Mouse (Mus musculus) kidney, postnatal 4 days (tissue): ENCODE measurements at regions not wholly inside any gene's neighbourhood (a gene's known extent, or its start where the extent isn't known, plus 50 kb on each side); places are given as distances from the start of the nearest gene placed in this dataset.
A peak's percentile ranks its signal among the peaks of the same experiment; 100 is the strongest.

ENCODE experiments used
- DNase-seq, 2 experiments: peaks; one replicate each; pipeline ENCODE4 v3.0.0; 2021; ENCODE audit warnings: mixed read lengths in 2 of 2

GRCm38 (mm10) chr11:19767316-19767715, 156.9 kb upstream of the Spred2 start:
- DNase-seq = no peak

- DNase-seq = no peak
Measured at GRCm38 (mm10) chr11:19767871-19768270, 156.3 kb upstream of the Spred2 start.

- no peak for DNase-seq
Measured at GRCm38 (mm10) chr11:19768962-19769361, 155.2 kb upstream of the Spred2 start.

DNA sequence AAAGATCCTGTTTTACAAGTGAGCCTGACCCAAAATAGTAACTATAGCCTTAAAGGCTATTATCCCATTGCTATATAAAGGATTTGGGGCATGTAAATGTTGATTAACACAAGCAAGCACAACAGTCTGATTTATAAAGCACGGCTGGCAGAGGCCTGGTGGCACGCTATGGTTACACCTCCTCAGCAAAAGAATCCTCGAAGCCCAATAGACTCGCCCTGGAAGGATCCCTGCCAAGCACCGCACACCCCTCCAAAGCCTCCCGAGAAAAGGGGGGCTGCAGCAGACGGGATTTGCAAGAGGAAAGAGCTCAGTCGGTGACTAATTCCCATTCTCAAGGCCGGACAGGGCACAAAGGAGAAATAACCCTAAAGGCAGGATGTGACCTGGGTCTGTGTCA, 150.2 kb upstream of the Spred2 start:
- DNase-seq = no peak

DNA sequence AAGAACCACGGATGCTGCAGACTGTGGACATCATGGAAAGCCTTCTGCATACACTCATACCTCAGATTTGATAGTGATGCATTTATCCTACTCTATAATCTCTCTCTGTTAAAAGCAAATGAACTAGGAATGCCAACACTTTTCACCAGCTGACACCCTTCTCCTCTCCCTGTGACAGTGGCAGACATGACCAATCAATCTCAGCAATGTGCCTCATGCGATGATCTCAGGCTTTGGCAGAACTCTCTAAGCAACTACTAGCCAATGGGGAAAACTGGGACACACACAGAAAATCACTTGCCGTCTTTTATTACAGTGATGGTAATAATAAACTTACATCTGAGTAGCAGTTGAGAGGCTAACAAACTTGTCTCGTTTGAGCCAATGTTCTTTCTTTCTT, 148.4 kb upstream of the Spred2 start:
- no peak for DNase-seq

DNA sequence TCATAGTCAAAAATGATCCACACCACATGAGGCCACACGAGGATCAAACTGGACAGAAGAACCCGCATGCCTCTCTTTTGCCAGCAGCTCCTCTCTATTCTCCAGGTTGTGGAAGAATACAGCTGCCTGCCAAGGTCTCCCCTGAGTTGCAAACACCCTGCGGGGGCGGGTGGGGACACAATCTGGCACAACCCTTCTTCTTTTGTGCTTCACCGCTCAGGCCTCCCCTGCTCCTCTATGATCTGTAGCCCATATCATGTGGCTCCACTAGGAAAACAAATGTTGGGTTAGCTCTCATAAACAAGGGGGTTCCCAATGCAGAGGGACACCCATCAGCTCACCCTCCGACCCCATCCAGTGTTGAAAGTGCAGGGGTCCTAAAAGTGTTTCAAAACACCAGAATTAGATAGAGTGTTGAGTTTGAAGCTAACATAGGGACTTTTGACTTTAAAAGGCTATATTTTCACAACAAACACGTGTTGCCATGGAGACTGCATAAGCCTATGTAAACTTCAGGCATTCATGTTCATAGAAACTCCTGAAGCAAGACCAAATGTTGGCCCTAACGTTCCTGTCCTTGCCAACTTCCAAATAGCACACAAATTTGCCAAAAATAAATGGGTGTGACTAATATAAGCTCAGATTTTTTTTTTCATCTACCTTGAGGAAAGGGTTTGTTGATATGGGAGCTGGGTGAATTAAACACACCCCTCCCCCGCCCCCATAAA, 147.5 kb upstream of the Spred2 start:
- peak; percentile 57 to 68 for DNase-seq

DNA sequence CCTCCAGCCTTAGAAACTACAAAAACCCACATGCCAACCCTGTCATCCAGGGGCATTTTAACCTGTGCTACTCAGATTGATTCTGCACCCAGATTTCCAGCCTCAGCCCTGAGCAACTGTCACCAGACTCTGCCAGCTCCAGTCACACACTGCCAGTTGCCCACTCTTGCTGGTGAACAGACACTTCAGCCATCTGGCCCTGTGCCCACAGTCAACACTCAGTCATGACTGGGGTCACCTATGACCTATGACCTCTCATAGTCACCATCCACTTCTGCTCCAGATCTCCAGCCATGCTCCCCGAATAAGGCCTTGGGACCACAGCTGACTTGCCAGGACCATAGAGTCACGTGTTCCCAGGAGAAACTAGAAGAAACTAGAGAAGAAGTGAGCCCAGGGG, 146.0 kb upstream of the Spred2 start:
- no peak for DNase-seq

GRCm38 (mm10) chr11:19785110-19785509, 139.1 kb upstream of the Spred2 start:
- no peak for DNase-seq

- DNase-seq = no peak
Measured at GRCm38 (mm10) chr11:19796950-19797670, 127.1 kb upstream of the Spred2 start.

DNA sequence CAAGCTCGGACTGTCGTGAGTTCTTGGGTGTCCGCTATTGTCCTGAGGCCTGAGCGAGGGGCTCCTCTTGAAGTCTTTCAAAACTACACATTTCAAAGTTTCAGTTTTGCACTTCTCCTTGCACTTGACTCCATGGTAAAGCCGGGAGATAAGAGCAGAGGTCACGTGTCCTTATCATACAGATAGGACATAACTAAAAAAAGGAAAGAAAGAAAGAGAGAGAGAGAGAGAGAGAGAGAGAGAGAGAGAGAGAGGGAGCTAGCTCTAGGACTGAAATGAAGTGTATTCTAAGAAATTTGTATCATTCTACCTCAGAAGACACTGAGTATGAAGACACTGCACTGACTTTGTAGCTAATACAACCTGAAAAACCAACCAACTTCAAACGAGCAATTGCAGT, 114.8 kb upstream of the Spred2 start:
- no peak for DNase-seq

- DNase-seq = no peak
Measured at GRCm38 (mm10) chr11:19811271-19811991, 112.7 kb upstream of the Spred2 start.

DNA sequence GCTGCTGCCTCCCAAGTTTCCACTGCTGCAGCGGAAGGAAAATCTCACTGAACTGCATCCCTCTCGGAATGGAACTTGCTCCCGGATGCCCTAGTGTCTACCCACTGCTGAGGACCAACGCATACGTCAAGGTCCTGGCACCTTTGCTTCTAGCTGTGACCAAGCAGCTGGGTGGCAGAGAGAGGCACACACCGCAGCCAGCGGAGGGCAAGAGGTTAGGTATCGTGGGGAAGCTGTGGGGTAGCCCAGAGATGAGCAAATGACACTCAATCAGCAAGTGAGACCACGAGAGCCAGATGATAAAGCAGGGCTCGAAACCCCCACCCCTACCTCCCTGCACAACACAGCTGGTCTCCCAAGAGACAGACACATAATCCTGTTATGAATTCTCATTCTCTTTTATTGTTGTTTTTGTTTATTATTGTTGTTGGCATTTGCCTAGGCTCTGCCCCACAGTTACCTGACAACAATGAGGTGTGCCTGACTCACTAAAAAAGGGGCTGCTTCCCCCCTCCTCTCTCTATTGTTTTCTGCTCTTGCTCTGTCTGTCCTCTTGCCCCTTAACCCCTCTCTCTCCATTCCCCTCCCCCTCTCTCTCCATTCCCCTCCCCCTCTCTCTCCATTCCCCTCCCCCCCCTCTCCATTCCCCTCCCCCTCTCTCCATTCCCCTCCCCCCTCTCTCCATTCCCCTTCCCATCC, 112.0 kb upstream of the Spred2 start:
- DNase-seq = no peak

GRCm38 (mm10) chr11:19813549-19813948, 110.6 kb upstream of the Spred2 start:
- no peak for DNase-seq

GRCm38 (mm10) chr11:19822991-19823390, 101.2 kb upstream of the Spred2 start:
- DNase-seq = no peak

DNA sequence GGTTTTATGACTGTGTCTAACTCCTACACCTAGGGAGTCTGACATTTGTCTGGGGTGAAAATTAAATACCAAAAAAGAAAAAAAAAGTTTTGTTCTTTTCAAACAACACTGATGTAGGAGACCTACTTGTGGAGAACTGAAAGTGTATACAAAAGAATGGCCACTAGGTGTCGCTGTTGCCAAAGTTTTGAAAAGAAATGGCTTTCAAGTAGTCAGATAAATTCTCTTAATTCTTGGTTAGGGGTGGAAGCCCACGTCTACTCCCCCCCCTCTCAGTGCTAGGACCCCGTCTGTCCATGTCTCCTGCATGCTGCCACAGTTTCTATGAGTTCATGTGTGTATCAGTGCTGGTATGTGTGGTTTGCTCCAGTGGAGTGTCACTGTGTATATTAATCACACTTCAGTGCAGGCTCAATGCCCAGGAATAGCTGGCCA, 100.7 kb upstream of the Spred2 start:
- DNase-seq = peak; percentile 61 to 73

GRCm38 (mm10) chr11:19826481-19827185, 97.5 kb upstream of the Spred2 start:
- DNase-seq = peak in 1 of 2 experiments; percentile 18

GRCm38 (mm10) chr11:19827996-19828395, 96.2 kb upstream of the Spred2 start:
- peak; percentile 34 to 49 for DNase-seq

- peak; percentile 37 to 47 for DNase-seq
Measured at GRCm38 (mm10) chr11:19828959-19829401, 95.2 kb upstream of the Spred2 start.

DNA sequence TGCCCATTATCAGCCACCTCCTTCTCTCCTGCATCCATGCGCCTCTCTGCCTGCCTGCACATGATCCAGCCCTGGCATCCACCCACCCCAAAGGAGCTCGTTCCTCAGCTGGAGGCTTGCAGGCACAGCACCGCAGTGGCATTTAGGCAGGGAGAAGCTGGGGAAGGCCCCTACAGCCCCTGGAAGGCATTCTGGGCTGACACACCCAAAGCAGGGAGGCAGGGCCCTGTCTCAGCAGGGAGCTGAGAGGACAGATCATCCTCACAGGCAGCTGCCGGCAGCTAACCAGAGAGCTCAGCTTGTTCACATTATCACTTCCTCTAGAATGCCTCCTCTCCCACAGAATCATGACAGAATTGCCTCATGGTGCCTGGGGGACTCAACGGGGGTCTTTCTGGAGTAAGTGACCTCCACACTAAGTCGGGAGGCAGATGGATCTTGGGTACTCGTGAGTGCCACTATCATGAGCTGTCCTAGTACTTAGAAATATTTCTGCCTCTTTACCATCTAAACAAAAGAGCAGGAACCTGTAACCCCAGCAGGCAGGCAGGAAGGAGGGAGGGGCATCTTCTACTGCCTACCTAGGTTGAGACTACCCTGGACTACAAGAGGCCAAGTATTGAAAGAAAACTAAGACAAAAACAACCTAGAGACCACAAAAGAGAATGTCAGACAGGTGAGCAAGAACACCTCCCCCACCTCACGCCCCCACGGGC, 94.5 kb upstream of the Spred2 start:
- no peak for DNase-seq

DNA sequence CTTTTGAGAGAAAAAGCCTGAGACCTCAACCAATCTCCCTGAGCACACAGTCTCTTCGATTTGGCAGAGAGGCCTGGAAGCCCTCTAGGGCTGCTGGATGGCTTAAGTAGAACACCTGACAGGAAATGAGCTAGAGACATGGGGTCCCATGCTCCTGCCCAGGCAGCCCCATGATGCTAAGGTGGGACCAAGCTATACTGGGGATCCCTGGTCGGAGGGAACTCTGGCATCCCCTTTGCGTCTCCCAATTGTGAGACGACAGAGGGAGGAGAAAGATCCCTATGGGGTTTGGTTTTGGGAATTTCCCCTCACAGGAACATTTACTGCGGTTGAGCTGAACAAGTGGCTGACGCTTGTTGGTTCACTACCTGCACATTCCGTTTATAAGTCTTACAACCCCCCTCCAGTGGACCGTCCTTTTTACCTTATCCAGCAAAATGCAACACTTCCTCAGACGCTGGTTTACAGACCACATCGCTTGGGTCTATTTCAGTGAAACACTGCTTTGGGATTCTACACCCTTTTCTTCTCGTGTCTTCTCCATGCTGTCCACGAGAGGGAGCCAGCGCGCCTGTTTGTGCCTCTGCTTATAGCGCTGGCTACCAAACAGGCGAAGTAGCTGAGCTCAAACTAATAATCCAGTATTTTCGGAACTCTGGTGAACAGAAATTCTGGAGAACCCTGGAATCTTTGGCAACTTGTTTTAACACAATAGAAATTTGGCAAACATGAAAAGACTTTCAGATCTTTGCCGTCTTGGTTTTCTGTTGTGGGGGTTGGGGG, 93.7 kb upstream of the Spred2 start:
- peak; percentile 90 to 91 for DNase-seq

- no peak for DNase-seq
Measured at GRCm38 (mm10) chr11:19834561-19834960, 89.6 kb upstream of the Spred2 start.
